Mouse (Mus musculus) C2C12 (cell line): Measurements from ENCODE around the gene 1700001P01Rik. TPM values are rescaled to one million over a fixed set of nuclear protein-coding genes. Genes with fewer than 3 reads are reported as not detected.

Source experiments
- H3K27me3 ChIP-seq: one replicate; pipeline ENCODE4 v1.6.1; 2011; ENCODE audit not compliant: control insufficient read depth, insufficient read depth, insufficient read length
- H3K36me3 ChIP-seq: one replicate; pipeline ENCODE4 v1.6.1; 2011; ENCODE audit not compliant: control insufficient read depth, insufficient read depth
- H3K4me3 ChIP-seq: one replicate; pipeline ENCODE4 v1.5.1; 2011; ENCODE audit warnings: mild to moderate bottlenecking, control low read depth; ENCODE audit not compliant: poor library complexity, insufficient read depth, severe bottlenecking
- H3K79me2 ChIP-seq: one replicate; pipeline ENCODE4 v1.6.1; 2011; ENCODE audit not compliant: control insufficient read depth, insufficient read depth
- H3K79me3 ChIP-seq: one replicate; pipeline ENCODE4 v1.6.1; 2011; ENCODE audit warnings: low read depth, control low read depth
- H3ac ChIP-seq: one replicate; pipeline ENCODE3; 2011; ENCODE audit warnings: low read depth; ENCODE audit not compliant: control insufficient read depth, insufficient read length
- CEBPB ChIP-seq: IDR thresholded peaks from one replicate; pipeline ENCODE4 v1.6.1; 2011; ENCODE audit warnings: low read depth, mild to moderate bottlenecking, control low read depth, moderate library complexity
- CTCF ChIP-seq: IDR thresholded peaks from one replicate; pipeline ENCODE4 v1.5.1; 2011; ENCODE audit not compliant: control insufficient read depth, insufficient read depth, insufficient read length
- FOSL1 ChIP-seq: IDR thresholded peaks from one replicate; pipeline ENCODE4 v1.8.0; 2011; ENCODE audit warnings: mild to moderate bottlenecking, low read length; ENCODE audit not compliant: poor library complexity, insufficient read depth, severe bottlenecking
- MAX ChIP-seq: IDR thresholded peaks from one replicate; pipeline ENCODE4 v1.6.1; 2011; ENCODE audit warnings: mild to moderate bottlenecking, control low read depth
- MYOD1 ChIP-seq: IDR thresholded peaks from one replicate; pipeline ENCODE4 v1.6.1; 2011; ENCODE audit warnings: low read depth; ENCODE audit not compliant: control insufficient read depth, insufficient read length
- MYOG ChIP-seq: IDR thresholded peaks from one replicate; pipeline ENCODE4 v1.6.1; 2011; ENCODE audit not compliant: control insufficient read depth, insufficient read length; ENCODE audit errors: extremely low read depth
- USF1 ChIP-seq: IDR thresholded peaks from one replicate; pipeline ENCODE4 v1.6.1; 2011; ENCODE audit warnings: low read depth, mild to moderate bottlenecking, control low read depth, moderate library complexity
- polyA plus RNA-seq: library from polyadenylated mRNA; unstranded; fragments of >200 nt; fragmentation: generic; extraction: Trizol; gene quantifications from one replicate; pipeline ENCODE4 v1.2.1, GENCODE M21; 2012; ENCODE audit warnings: missing spikeins

The 1700001P01Rik gene
- polyA plus RNA-seq, 1 experiment: 0.14 TPM

DNA sequence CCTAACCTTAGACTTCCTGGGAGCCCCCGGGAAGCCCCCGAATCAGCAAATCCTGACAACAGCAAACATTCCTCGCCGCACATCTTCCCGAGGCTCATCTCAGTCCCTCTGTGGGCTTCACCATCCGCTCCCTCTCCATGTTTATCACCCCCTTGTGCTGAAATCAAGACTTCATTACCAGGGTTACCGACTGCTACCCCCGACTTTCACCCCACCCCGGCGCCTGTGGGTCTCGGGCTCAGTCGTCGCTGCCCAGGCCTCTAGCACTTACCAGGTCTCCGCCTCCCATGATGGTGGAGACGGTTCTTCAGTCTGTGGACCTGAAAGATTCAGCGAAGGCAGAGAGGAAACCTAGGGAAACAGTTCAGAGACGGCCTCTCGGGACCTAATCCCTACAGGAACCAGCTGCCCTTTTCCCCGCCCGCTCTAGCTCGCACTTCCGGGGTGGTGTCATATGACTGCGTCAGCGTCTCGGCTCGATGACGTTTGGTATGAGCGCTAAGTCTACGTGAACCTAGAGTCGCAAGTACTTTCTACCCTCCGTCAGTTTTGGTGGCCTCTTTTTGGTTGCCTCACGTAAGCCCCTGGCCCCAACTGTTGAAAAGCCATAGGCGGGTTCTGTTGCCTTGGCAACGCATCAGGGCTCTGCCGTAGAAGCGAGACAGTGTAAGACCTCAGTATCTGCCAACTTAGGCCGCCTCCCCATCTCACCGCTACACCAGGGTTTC, 9.4 kb downstream of the 1700001P01Rik start, which contains the start of gene Cwc25:
Cwc25 (minus strand) TSS at position 403 of the 728 bp plus-strand sequence.
- TF ChIP-seq MYOG (no peak), USF1 (peak; percentile 82), MAX (no peak)
- Histone ChIP-seq H3K27me3 (no peaks in the 10 kb centered on the region), H3K79me3 (peaks cover 25% of the 10 kb centered on the region), H3K4me3 (peak within 1 kb of the TSS; percentile 98), H3K36me3 (peaks cover 22% of the 10 kb centered on the region), H3ac (peak within 1 kb of the TSS; percentile 86), H3K79me2 (peaks cover 41% of the 10 kb centered on the region)

DNA sequence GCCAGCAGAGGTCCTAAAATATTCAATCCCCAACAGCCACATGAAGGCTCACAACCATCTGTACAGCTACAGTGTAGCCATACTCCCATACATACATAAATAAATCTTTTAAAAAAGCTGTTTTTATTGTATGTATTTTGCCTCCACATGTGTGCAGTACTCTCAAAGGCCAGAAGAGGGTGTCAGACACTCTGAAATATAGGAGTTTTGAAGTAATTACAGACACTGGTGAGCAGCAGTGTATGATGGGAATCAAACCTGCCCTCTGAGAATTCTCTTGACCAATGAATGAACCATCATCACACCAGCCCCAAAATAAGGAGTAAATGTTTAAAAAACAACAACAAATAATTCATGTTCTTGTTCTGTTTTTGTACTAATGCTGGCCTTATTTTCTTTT, 14.1 kb downstream of the 1700001P01Rik start:
- Histone ChIP-seq H3K4me3 (no peak overlapping the region), H3K27me3 (no peaks in the 10 kb centered on the region), H3K36me3 (peaks cover 63% of the 10 kb centered on the region), H3K79me3 (peaks cover 25% of the 10 kb centered on the region), H3K79me2 (peaks cover 50% of the 10 kb centered on the region), H3ac (no peak overlapping the region)
- TF ChIP-seq FOSL1 (no peak), CEBPB (no peak), MAX (no peak), USF1 (no peak), MYOG (no peak), MYOD1 (no peak), CTCF (no peak)

GRCm38 (mm10) chr11:97758942-97759341, 16.8 kb downstream of the 1700001P01Rik start:
- H3K79me3 ChIP-seq: peaks cover 2% of the 10 kb centered on the region
- no peaks in the 10 kb centered on the region for H3K27me3 ChIP-seq
- H3K79me2 ChIP-seq: peaks cover 26% of the 10 kb centered on the region
- TF ChIP-seq USF1 (no peak), FOSL1 (no peak), CTCF (no peak), MYOG (no peak), MYOD1 (no peak), CEBPB (no peak), MAX (no peak)
- no peak overlapping the region for H3K4me3 ChIP-seq
- H3ac ChIP-seq: no peak overlapping the region
- peaks cover 86% of the 10 kb centered on the region for H3K36me3 ChIP-seq

DNA sequence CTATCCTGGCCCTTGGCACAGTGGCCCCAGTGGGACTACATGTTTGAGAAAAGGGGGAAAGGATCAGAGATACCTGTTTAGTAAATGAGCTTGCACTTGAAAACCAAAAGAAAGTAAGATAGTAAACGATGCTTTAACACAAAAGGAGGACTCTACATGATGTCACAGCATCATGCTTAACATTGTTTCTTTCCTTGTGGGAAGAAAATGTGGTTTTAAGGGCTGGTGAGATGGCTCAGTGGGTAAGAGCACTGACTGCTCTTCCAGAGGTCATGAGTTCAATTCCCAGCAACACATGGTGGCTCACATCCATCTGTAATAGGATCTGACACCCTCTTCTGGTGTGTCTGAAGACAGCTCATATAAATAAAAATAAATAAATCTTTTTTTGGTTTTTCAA, 17.6 kb downstream of the 1700001P01Rik start:
- Histone ChIP-seq H3K4me3 (no peak overlapping the region), H3K36me3 (peaks cover 89% of the 10 kb centered on the region), H3ac (no peak overlapping the region), H3K79me3 (no peaks in the 10 kb centered on the region), H3K27me3 (no peaks in the 10 kb centered on the region), H3K79me2 (peaks cover 17% of the 10 kb centered on the region)
- TF ChIP-seq FOSL1: no peak
- TF ChIP-seq MYOD1: no peak
- TF ChIP-seq MYOG: no peak
- no peak for TF ChIP-seq CEBPB
- no peak for TF ChIP-seq USF1
- TF ChIP-seq MAX: no peak
- no peak for TF ChIP-seq CTCF

DNA sequence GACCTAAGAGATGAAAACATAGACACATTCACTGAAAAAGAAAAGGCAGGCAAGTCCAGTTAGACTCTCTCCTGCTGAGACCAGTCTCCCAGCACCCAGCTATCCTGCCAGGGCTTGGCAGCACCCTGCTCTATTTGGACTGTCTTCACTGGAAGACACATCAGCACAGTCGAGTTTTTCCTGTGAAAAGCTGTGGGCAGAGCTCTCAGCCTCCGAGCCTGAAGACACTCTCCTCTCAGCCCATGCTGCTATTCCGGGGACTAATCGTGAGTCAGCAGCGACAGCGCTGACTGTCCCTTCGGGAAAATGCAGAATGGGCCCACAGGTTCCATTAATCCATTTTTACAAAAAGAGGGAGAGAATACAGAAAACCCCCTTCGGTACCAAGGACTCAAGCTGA, 22.4 kb downstream of the 1700001P01Rik start:
- Histone ChIP-seq H3K36me3 (peaks cover 91% of the 10 kb centered on the region), H3K27me3 (no peaks in the 10 kb centered on the region), H3K79me3 (no peaks in the 10 kb centered on the region), H3K79me2 (no peaks in the 10 kb centered on the region), H3K4me3 (no peak overlapping the region), H3ac (no peak overlapping the region)
- no peak for TF ChIP-seq MYOG
- no peak for TF ChIP-seq MAX
- no peak for TF ChIP-seq CEBPB
- TF ChIP-seq FOSL1: no peak
- no peak for TF ChIP-seq MYOD1
- no peak for TF ChIP-seq CTCF
- no peak for TF ChIP-seq USF1

DNA sequence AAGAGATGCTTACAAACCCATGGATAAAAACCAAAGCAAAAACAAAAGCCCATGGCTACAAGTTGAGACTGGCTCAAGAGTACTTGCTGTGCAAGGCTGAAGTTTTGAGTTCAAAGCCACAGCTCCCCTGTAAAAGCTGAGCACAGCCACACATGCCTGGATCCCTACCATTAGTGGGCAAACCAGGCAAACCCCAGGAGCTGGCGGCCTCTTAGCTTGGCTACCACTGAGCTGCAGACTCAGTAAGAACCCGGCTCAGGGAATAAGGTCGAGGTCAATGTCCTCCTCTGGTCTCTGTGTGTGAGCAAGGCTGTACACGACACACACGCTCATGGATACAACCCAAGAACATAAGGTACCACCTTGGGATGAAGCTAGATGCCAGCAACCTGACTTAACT, 27.2 kb downstream of the 1700001P01Rik start:
- no peaks in the 10 kb centered on the region for H3K27me3 ChIP-seq
- TF ChIP-seq FOSL1 (no peak), CEBPB (no peak), CTCF (no peak), USF1 (no peak), MAX (no peak), MYOD1 (no peak), MYOG (no peak)
- H3K79me3 ChIP-seq: peaks cover 9% of the 10 kb centered on the region
- H3K79me2 ChIP-seq: peaks cover 10% of the 10 kb centered on the region
- H3ac ChIP-seq: no peak overlapping the region
- H3K36me3 ChIP-seq: peaks cover 70% of the 10 kb centered on the region
- no peak overlapping the region for H3K4me3 ChIP-seq
